Mouse (Mus musculus) heart, postnatal 0 days (tissue): ENCODE results near the gene Myl3.

Source experiments
- CTCF ChIP-seq: IDR thresholded peaks from 2 replicates; pipeline ENCODE4 v1.5.1; 2016; ENCODE audit warnings: antibody characterized with exemption, control low read depth, low read depth
- EP300 ChIP-seq: IDR thresholded peaks from 2 replicates; pipeline ENCODE4 v1.6.1; 2016; ENCODE audit warnings: antibody characterized with exemption, low read depth

GRCm38 (mm10) chr9:110743456-110744323, 2.0 kb downstream of the Myl3 start:
- TF ChIP-seq CTCF (no peak), EP300 (no peak)
